Mouse (Mus musculus) ovary, postnatal 10 days (tissue): Measurements from ENCODE around the gene Tspan14.

ENCODE experiments used
- DNase-seq: peaks from one replicate; pipeline ENCODE4 v3.0.0; 2022; ENCODE audit warnings: low spot score

Gene Tspan14

GRCm38 (mm10) chr14:40885225-40885624 lies 81.4 kb downstream of the Tspan14 start:
- no peak for DNase-seq

GRCm38 (mm10) chr14:40874565-40874964 lies 92.0 kb downstream of the Tspan14 start:
- no peak for DNase-seq

GRCm38 (mm10) chr14:40873961-40874360 lies 92.6 kb downstream of the Tspan14 start:
- DNase-seq = no peak

- no peak for DNase-seq
Measured at GRCm38 (mm10) chr14:40870598-40870997, 96.0 kb downstream of the Tspan14 start.

- no peak for DNase-seq
Measured at GRCm38 (mm10) chr14:40864811-40865514, 101.6 kb downstream of the Tspan14 start.

- no peak for DNase-seq
Measured at GRCm38 (mm10) chr14:40863659-40864058, 102.9 kb downstream of the Tspan14 start.

GRCm38 (mm10) chr14:40863022-40863421 lies 103.6 kb downstream of the Tspan14 start:
- DNase-seq = no peak
